Mouse (Mus musculus) layer of hippocampus, postnatal 14 days (tissue): ENCODE measurements around the gene Sstr5. TPM values are rescaled to one million over a fixed set of nuclear protein-coding genes. Genes with fewer than 3 reads are reported as not detected.
A peak's percentile ranks its signal among the peaks of the same experiment; 100 is the strongest.

ENCODE experiments used
- DNase-seq, 2 experiments: peaks; one replicate each; pipeline ENCODE4 v3.0.0; 2021 to 2022; ENCODE audit warnings: low spot score in 2 of 2, mixed read lengths in 1 of 2
- total RNA-seq, 2 experiments: library from RNA; stranded (reverse); gene quantifications; 2 replicates each; pipeline ENCODE4 v1.2.3; 2021

The Sstr5 gene
- total RNA-seq, 2 experiments from 2014 or later, result 0.14 to 0.16 TPM

GRCm38 (mm10) chr17:25474330-25475077, 22.6 kb downstream of the Sstr5 start:
- peak; percentile 54 to 57 for DNase-seq

GRCm38 (mm10) chr17:25472044-25472443, 25.0 kb downstream of the Sstr5 start:
- DNase-seq, result no peak

- peak in 1 of 2 experiments; percentile 58 for DNase-seq
These were observed 25.7 kb downstream of the Sstr5 start for GRCm38 (mm10) chr17:25471418-25471817.

GRCm38 (mm10) chr17:25469798-25470197, 27.3 kb downstream of the Sstr5 start:
- peak; percentile 70 to 82 for DNase-seq

GRCm38 (mm10) chr17:25468301-25468700, 28.8 kb downstream of the Sstr5 start:
- no peak for DNase-seq

- no peak for DNase-seq
These were observed 29.3 kb downstream of the Sstr5 start for GRCm38 (mm10) chr17:25467781-25468180.

- DNase-seq, result no peak
These were observed 30.8 kb downstream of the Sstr5 start for GRCm38 (mm10) chr17:25466257-25466656.

- DNase-seq, result no peak
These were observed 33.0 kb downstream of the Sstr5 start for GRCm38 (mm10) chr17:25464091-25464490.

GRCm38 (mm10) chr17:25463326-25463945, 33.7 kb downstream of the Sstr5 start:
- no peak for DNase-seq

- no peak for DNase-seq
These were observed 34.7 kb downstream of the Sstr5 start for GRCm38 (mm10) chr17:25462236-25462875.

GRCm38 (mm10) chr17:25456540-25456939, 40.5 kb downstream of the Sstr5 start:
- peak; percentile 69 to 78 for DNase-seq

GRCm38 (mm10) chr17:25454272-25454671, 42.8 kb downstream of the Sstr5 start, which contains the start of gene Tekt4:
Tekt4 (plus strand) TSS chr17:25454615.
- peak in 1 of 2 experiments; percentile 60 for DNase-seq

GRCm38 (mm10) chr17:25452246-25452965, 44.7 kb downstream of the Sstr5 start:
- no peak for DNase-seq

- no peak for DNase-seq
These were observed 46.8 kb downstream of the Sstr5 start for GRCm38 (mm10) chr17:25450329-25450728.

GRCm38 (mm10) chr17:25447865-25448264, 49.2 kb downstream of the Sstr5 start:
- no peak for DNase-seq

GRCm38 (mm10) chr17:25445841-25446240, 51.2 kb downstream of the Sstr5 start:
- DNase-seq, result no peak

- DNase-seq, result no peak
These were observed 52.0 kb downstream of the Sstr5 start for GRCm38 (mm10) chr17:25445074-25445473.

- DNase-seq, result no peak
These were observed 54.2 kb downstream of the Sstr5 start for GRCm38 (mm10) chr17:25442889-25443288.

GRCm38 (mm10) chr17:25441417-25441816, 55.7 kb downstream of the Sstr5 start:
- no peak for DNase-seq
